Mouse (Mus musculus): ENCODE data around the gene Fzd4.

DNA sequence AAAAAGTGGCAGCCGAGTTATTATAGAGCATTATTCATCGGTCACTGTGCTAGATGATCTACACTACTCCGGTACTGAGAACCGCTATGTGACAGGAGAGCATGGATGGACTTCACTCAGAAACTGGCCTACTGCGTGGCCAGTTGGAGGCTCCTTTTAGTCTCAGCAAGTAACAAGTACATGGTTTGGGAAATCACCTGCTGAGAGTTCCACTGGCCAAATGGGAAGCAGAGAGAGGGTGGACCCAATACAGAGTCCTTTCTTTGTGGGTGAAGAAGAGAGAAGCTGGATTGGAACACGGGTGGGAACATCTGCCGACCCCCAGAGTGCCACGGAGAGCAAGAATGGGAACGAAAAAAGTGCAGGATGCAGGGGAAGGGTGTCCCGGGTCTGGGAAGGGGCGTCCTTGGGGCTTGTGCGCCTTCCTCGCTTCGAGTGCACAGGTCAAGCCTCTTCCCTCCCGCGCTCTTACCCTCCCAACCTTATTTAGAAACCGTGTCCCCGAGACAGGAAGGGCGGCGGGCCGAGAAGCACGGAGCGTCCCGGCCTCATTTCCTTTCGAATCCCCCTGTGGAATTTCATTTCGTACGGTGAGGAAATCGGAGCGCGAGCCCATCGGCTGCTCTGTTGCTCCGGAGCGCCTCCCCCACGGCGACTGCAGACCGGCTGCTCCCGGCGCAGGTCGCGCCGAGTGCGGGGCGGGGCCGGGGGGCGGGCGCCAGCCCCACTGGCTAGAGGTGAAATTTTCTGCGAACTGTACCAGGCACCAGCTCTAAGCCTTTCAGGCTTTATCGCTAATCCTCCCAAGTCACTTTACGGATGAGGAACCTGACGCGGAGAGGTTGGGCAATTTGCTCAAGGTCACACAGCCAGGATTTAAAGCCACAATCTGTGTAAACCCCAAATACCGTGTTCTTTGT, 842 bp upstream of the Fzd4 start:
- no peak for TF ChIP-seq CTCF (IDR thresholded peaks at IDR 0.05; ENCODE audit: low read depth, low read length)
- no peak for TF ChIP-seq POLR2A (IDR thresholded peaks at IDR 0.05; ENCODE audit: insufficient read depth, low read length)
